Mouse (Mus musculus) left cerebral cortex, adult 9 months (tissue): Measurements from ENCODE around the gene Olfr1052.
"Not testable (repeated sequence)": the region's sequence is repeated elsewhere in the genome, so short reads cannot be mapped to it uniquely, and the experiment has no call there.

Experiments used
- DNase-seq, 2 experiments: peaks; one replicate each; pipeline ENCODE4 v3.0.0; 2022; ENCODE audit warnings: low spot score in 2 of 2

Olfr1052 gene

GRCm38 (mm10) chr2:86292155-86292554, at the start of gene Olfr1052:
Gene Olfr1052, plus strand, starts transcription at chr2:86292455.
- no peak for DNase-seq

GRCm38 (mm10) chr2:86258228-86258627, 34.0 kb upstream of the Olfr1052 start, which contains the start of gene Olfr1049:
Gene Olfr1049, minus strand, starts transcription at chr2:86258328.
- not testable (repeated sequence) for DNase-seq

- not testable (repeated sequence) for DNase-seq
These were observed 13.3 kb upstream of the Olfr1052 start, which contains the start of gene Olfr1051 for GRCm38 (mm10) chr2:86278988-86279387. Gene Olfr1051, minus strand, starts transcription at chr2:86279088.

GRCm38 (mm10) chr2:86315184-86315583, 22.9 kb downstream of the Olfr1052 start, which contains the start of gene Olfr1053:
Gene Olfr1053, minus strand, starts transcription at chr2:86315284.
- DNase-seq: no peak

GRCm38 (mm10) chr2:86335333-86335732, 43.1 kb downstream of the Olfr1052 start, which contains the start of gene Olfr1054:
Gene Olfr1054, minus strand, starts transcription at chr2:86335433.
- DNase-seq: no peak
